Mouse (Mus musculus) CH12.LX (cell line): ENCODE results near the gene Cdk17. TPM values are rescaled to one million over a fixed set of nuclear protein-coding genes. Genes with fewer than 3 reads are reported as not detected.

Experiments used
- DNase-seq: peaks from one replicate; pipeline ENCODE4 v3.0.0-alpha.2; 2013; ENCODE audit errors: extremely low read depth
- H3K27ac ChIP-seq: 2 replicates; pipeline ENCODE4 v1.5.1; 2012; ENCODE audit warnings: low read depth, mild to moderate bottlenecking, control low read depth, moderate library complexity; ENCODE audit not compliant: insufficient read depth
- H3K27me3 ChIP-seq: replicated peaks from 2 replicates; pipeline ENCODE3; 2012; ENCODE audit warnings: inconsistent platforms
- H3K36me3 ChIP-seq, 2 experiments: replicated peaks in 1 of 2; 2 replicates each; pipeline versions ENCODE3 to v1.6.1; 2012; ENCODE audit warnings: inconsistent platforms in 1 of 2, low read length in 1 of 2, mild to moderate bottlenecking in 1 of 2, mixed read lengths in 1 of 2, moderate library complexity in 1 of 2; ENCODE audit not compliant: control insufficient read depth in 1 of 2, insufficient read depth in 1 of 2
- H3K4me1 ChIP-seq, 2 experiments: 2 replicates each; pipeline ENCODE4 v1.6.1; 2012; ENCODE audit warnings: inconsistent platforms in 1 of 2, moderate library complexity in 1 of 2; ENCODE audit not compliant: insufficient read depth in 2 of 2, control insufficient read depth in 1 of 2
- H3K4me2 ChIP-seq: 2 replicates; pipeline ENCODE4 v1.6.1; 2012; ENCODE audit warnings: low read depth, mild to moderate bottlenecking, control low read depth; ENCODE audit not compliant: poor library complexity, insufficient read depth, severe bottlenecking
- H3K4me3 ChIP-seq, 3 experiments: fragments of 150-350 bp in 1 of 3; sonication (generic) in 1 of 3; replicated peaks in 1 of 3; 2 replicates each; pipeline versions ENCODE3 to v1.5.1; 2011 to 2012; ENCODE audit warnings: low read depth in 2 of 3, low read length in 2 of 3, mild to moderate bottlenecking in 2 of 3, moderate library complexity in 2 of 3, control low read depth in 1 of 3, improper control_type of control experiment in 1 of 3, inconsistent platforms in 1 of 3, mixed read lengths in 1 of 3; ENCODE audit not compliant: poor library complexity in 1 of 3
- H3K79me2 ChIP-seq: replicated peaks from 2 replicates; pipeline ENCODE4 v1.6.1; 2012; ENCODE audit warnings: mild to moderate bottlenecking, moderate library complexity; ENCODE audit not compliant: control insufficient read depth, poor library complexity, insufficient read depth, severe bottlenecking; ENCODE audit errors: extremely low read depth
- H3K9ac ChIP-seq: 2 replicates; pipeline ENCODE4 v1.6.1; 2012; ENCODE audit warnings: low read depth, mild to moderate bottlenecking, control low read depth, moderate library complexity; ENCODE audit not compliant: insufficient read depth
- H3K9me3 ChIP-seq: replicated peaks from 2 replicates; pipeline ENCODE3; 2012; ENCODE audit warnings: low read length, inconsistent platforms, mixed read lengths
- BHLHE40 ChIP-seq: IDR thresholded peaks from 2 replicates; pipeline ENCODE4 v1.6.1; 2011; ENCODE audit warnings: mild to moderate bottlenecking, low read depth, low read length, improper control_type of control experiment
- CHD1 ChIP-seq: IDR thresholded peaks from 2 replicates; pipeline ENCODE4 v1.6.1; 2012; ENCODE audit warnings: low read depth, low read length, improper control_type of control experiment, inconsistent platforms
- CTCF ChIP-seq, 2 experiments: IDR thresholded peaks in 1 of 2; conservative IDR thresholded peaks in 1 of 2; 2 replicates each; pipeline ENCODE4 v1.5.1; 2011 to 2012; ENCODE audit warnings: low read depth in 2 of 2, low read length in 2 of 2, improper control_type of control experiment in 1 of 2, inconsistent platforms in 1 of 2, mild to moderate bottlenecking in 1 of 2, moderate library complexity in 1 of 2
- E2F4 ChIP-seq: IDR thresholded peaks from 2 replicates; pipeline ENCODE4 v1.6.1; 2011; ENCODE audit warnings: low read depth, low read length, improper control_type of control experiment; ENCODE audit not compliant: insufficient replicate concordance
- EP300 ChIP-seq: IDR thresholded peaks from 2 replicates; pipeline ENCODE4 v1.6.1; 2011; ENCODE audit warnings: low read length, improper control_type of control experiment
- ETS1 ChIP-seq: conservative IDR thresholded peaks from 2 replicates; pipeline ENCODE4 v1.6.1; 2012; ENCODE audit warnings: low read depth, mild to moderate bottlenecking, inconsistent platforms, low read length, improper control_type of control experiment, moderate library complexity
- GABPA ChIP-seq: IDR thresholded peaks from 2 replicates; pipeline ENCODE4 v1.6.1; 2012; ENCODE audit warnings: low read depth, low read length, improper control_type of control experiment, inconsistent platforms; ENCODE audit not compliant: insufficient replicate concordance
- HCFC1 ChIP-seq: IDR thresholded peaks from 2 replicates; pipeline ENCODE4 v1.6.1; 2012; ENCODE audit warnings: low read depth, mild to moderate bottlenecking, inconsistent platforms, low read length, improper control_type of control experiment
- IRF4 ChIP-seq: IDR thresholded peaks from 2 replicates; pipeline ENCODE4 v1.6.1; 2014; ENCODE audit warnings: low read depth, mild to moderate bottlenecking, inconsistent platforms, low read length, improper control_type of control experiment
- JUN ChIP-seq: IDR thresholded peaks from 2 replicates; pipeline ENCODE4 v1.6.1; 2011; ENCODE audit warnings: low read depth, mild to moderate bottlenecking, low read length, improper control_type of control experiment, moderate library complexity; ENCODE audit not compliant: insufficient read depth
- KAT2A ChIP-seq: IDR thresholded peaks from 2 replicates; pipeline ENCODE4 v1.6.1; 2012; ENCODE audit warnings: low read length, improper control_type of control experiment, inconsistent platforms; ENCODE audit not compliant: insufficient replicate concordance
- MAFK ChIP-seq: IDR thresholded peaks from 2 replicates; pipeline ENCODE4 v1.6.1; 2011; ENCODE audit warnings: low read length, improper control_type of control experiment; ENCODE audit not compliant: insufficient replicate concordance
- MAZ ChIP-seq: IDR thresholded peaks from 2 replicates; pipeline ENCODE4 v1.6.1; 2012; ENCODE audit warnings: low read depth, mild to moderate bottlenecking, inconsistent platforms, low read length, improper control_type of control experiment, moderate library complexity
- MEF2A ChIP-seq: IDR thresholded peaks from 2 replicates; pipeline ENCODE4 v1.6.1; 2014; ENCODE audit warnings: low read depth, mild to moderate bottlenecking, inconsistent platforms, low read length, improper control_type of control experiment, borderline replicate concordance
- MXI1 ChIP-seq: IDR thresholded peaks from 2 replicates; pipeline ENCODE4 v1.6.1; 2011; ENCODE audit warnings: mild to moderate bottlenecking, low read depth, low read length, improper control_type of control experiment
- MYC ChIP-seq: IDR thresholded peaks from 2 replicates; pipeline ENCODE4 v1.6.1; 2011; ENCODE audit warnings: low read depth, mild to moderate bottlenecking, improper control_type of control experiment, low read length
- NELFE ChIP-seq: IDR thresholded peaks from 2 replicates; pipeline ENCODE4 v1.6.1; 2011; ENCODE audit warnings: low read depth, low read length, improper control_type of control experiment
- NRF1 ChIP-seq: IDR thresholded peaks from 2 replicates; pipeline ENCODE4 v1.6.1; 2014; ENCODE audit warnings: low read depth, mild to moderate bottlenecking, inconsistent platforms, low read length, improper control_type of control experiment, moderate library complexity
- POLR2A ChIP-seq: IDR thresholded peaks from 2 replicates; pipeline ENCODE4 v1.6.1; 2011; ENCODE audit warnings: low read depth, mild to moderate bottlenecking, improper control_type of control experiment, low read length
- POLR2AphosphoS2 ChIP-seq: IDR thresholded peaks from 2 replicates; pipeline ENCODE4 v1.6.1; 2011; ENCODE audit warnings: low read depth, low read length, improper control_type of control experiment
- TBP ChIP-seq: conservative IDR thresholded peaks from 2 replicates; pipeline ENCODE4 v1.6.1; 2011; ENCODE audit warnings: low read depth, low read length, improper control_type of control experiment
- UBTF ChIP-seq: IDR thresholded peaks from 2 replicates; pipeline ENCODE4 v1.6.1; 2012; ENCODE audit warnings: low read depth, mild to moderate bottlenecking, inconsistent platforms, low read length, improper control_type of control experiment, moderate library complexity
- USF2 ChIP-seq: conservative IDR thresholded peaks from 2 replicates; pipeline ENCODE4 v1.6.1; 2011; ENCODE audit warnings: low read depth, low read length, improper control_type of control experiment
- ZC3H11A ChIP-seq: IDR thresholded peaks from 2 replicates; pipeline ENCODE4 v1.6.1; 2012; ENCODE audit warnings: low read depth, mild to moderate bottlenecking, inconsistent platforms, low read length, improper control_type of control experiment
- dilution Hi-C: fragments of 300-500 bp; cut with MboI; formaldehyde crosslinking; loops from 2 replicates; pipeline ENCODE4 v1.14.3; 2020; ENCODE audit warnings: low sequenced_read_pairs; ENCODE audit not compliant: extremely low pct_unique_long_range_greater_than_20kb, extremely low pct_ligation_motif_present
- in situ Hi-C: fragments of 300-500 bp; cut with MboI; formaldehyde crosslinking; loops from 3 replicates; pipeline ENCODE4 v1.14.3; 2019; ENCODE audit warnings: low sequenced_read_pairs, low pct_ligation_motif_present, low pct_unique_long_range_greater_than_20kb, mixed read lengths
- polyA plus RNA-seq: library from polyadenylated mRNA; unstranded; fragments of >175 nt; gene quantifications from 2 replicates; pipeline ENCODE4 v1.2.1, GENCODE M21; 2012; ENCODE audit warnings: low read depth; ENCODE audit not compliant: insufficient read length
- total RNA-seq, 2 experiments: library from RNA; depleted of rRNA; stranded (reverse); fragments of 300-350 nt in 1 of 2; fragments of >200 nt in 1 of 2; gene quantifications; 2 replicates each; pipeline ENCODE4 v1.2.3; 2012 to 2014

Gene Cdk17
- total and polyA plus RNA-seq, 3 experiments = 23.4 to 51.3 (median 28.5) TPM

DNA sequence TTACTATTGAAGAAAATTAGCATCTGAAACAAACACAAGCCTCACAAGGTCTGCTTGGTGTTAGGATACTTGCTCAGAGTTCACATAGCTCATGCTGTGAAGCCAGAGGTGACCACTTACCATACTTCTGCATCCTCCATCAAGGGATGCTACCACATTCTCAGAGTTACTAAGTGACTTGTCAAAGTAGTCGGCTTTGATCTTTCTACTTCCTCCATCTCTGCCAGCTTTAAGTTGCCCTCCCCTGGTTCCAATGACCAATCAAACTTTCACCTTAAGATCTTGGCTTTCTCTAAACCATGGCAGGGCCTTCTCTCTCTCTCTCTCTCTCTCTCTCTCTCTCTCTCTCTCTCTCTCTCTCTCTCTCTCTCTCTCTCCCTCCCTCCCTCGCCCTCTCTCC lies 11.1 kb upstream of the Cdk17 start:
- H3K36me3 ChIP-seq = no peaks in the 10 kb centered on the region
- H3K9ac ChIP-seq = no peak overlapping the region
- TF ChIP-seq KAT2A (no peak), MXI1 (no peak), IRF4 (no peak), POLR2A (no peak), USF2 (no peak), CTCF (conservative IDR thresholded peaks at IDR 0.05 in 1 of 2, IDR thresholded peaks at IDR 0.05 in 1 of 2; ENCODE audit: low read depth in 2 of 2, low read length in 2 of 2) (no peak), ZC3H11A (no peak), MAFK (no peak), JUN (no peak), MYC (no peak), E2F4 (no peak), BHLHE40 (no peak), ETS1 (no peak), GABPA (no peak), HCFC1 (no peak), TBP (no peak), EP300 (no peak), MAZ (no peak), NRF1 (no peak)
- dilution Hi-C loops (no loop called here), in situ Hi-C loops (no loop called here)
- H3K79me2 ChIP-seq = no peaks in the 10 kb centered on the region
- DNase-seq = no peak
- no peaks in the 10 kb centered on the region for H3K9me3 ChIP-seq
- H3K4me1 ChIP-seq = peaks cover 0 to 3% of the 10 kb centered on the region in 2 experiments; a peak in 1 of 4 replicates
- H3K4me2 ChIP-seq = no peak overlapping the region
- no peak overlapping the region for H3K4me3 ChIP-seq
- peaks cover 3% of the 10 kb centered on the region for H3K27me3 ChIP-seq
- no peak overlapping the region for H3K27ac ChIP-seq

DNA sequence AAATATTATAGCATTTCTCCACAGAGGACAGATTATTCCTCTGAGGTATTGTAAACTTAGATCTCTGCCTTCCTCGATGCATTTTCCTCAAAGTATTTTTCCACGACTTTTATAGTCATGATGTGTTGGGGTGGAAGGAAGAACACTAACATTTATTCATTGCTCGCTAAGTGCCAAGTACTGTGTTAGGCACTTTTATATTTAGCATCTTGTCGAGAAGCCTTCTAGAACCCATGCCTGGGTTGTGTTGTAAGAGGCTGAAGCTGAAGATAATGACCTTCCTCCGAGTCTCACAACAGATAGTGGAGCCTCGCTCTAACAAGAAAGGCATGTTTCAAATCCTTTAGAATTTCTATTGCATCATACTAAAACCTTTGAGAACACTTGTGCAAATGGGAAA lies 8.9 kb upstream of the Cdk17 start:
- Histone ChIP-seq H3K4me1 (peaks cover 0 to 3% of the 10 kb centered on the region in 2 experiments; a peak in 1 of 4 replicates), H3K9me3 (no peaks in the 10 kb centered on the region), H3K27ac (no peak overlapping the region), H3K36me3 (no peaks in the 10 kb centered on the region), H3K27me3 (peaks cover 3% of the 10 kb centered on the region), H3K79me2 (no peaks in the 10 kb centered on the region), H3K4me2 (no peak overlapping the region), H3K4me3 (no peak overlapping the region), H3K9ac (no peak overlapping the region)
- dilution Hi-C loops (no loop called here), in situ Hi-C loops (loop anchor here (25.0 kb wide), 1 partner anchor 136 kb away; no protein-coding TSS in a partner anchor)
- DNase-seq = no peak
- no peak for TF ChIP-seq NELFE
- no peak for TF ChIP-seq MEF2A
- no peak for TF ChIP-seq POLR2AphosphoS2
- no peak for TF ChIP-seq CHD1
- TF ChIP-seq IRF4 = no peak
- no peak for TF ChIP-seq EP300
- no peak for TF ChIP-seq UBTF
- TF ChIP-seq TBP = no peak
